Mouse (Mus musculus) heart, embryonic 13.5 days (tissue): ENCODE data around the gene Adamts2. TPM values are rescaled to one million over a fixed set of nuclear protein-coding genes. Genes with fewer than 3 reads are reported as not detected.
A peak's percentile ranks its signal among the peaks of the same experiment; 100 is the strongest.

Experiments used
- ATAC-seq: fragments of 200-750 bp; cut with Nextera tagmentation; 2 replicates; pipeline ENCODE4 v1.8.0; 2017; ENCODE audit warnings: moderate TSS enrichment; ENCODE audit not compliant: insufficient number of reproducible peaks, low FRiP score, low TSS enrichment; ENCODE audit errors: extremely low read depth
- H3K27ac ChIP-seq: fragments of 300-500 bp; sonication (generic); replicated peaks from 2 replicates; pipeline ENCODE4 v1.5.1; 2015; ENCODE audit warnings: moderate library complexity, mild to moderate bottlenecking, inconsistent platforms
- H3K27me3 ChIP-seq: fragments of 300-500 bp; sonication (generic); replicated peaks from 2 replicates; pipeline ENCODE4 v1.6.1; 2015; ENCODE audit warnings: mild to moderate bottlenecking, inconsistent platforms
- H3K36me3 ChIP-seq: fragments of 300-500 bp; sonication (generic); 2 replicates; pipeline ENCODE4 v1.6.1; 2015; ENCODE audit warnings: mild to moderate bottlenecking, inconsistent platforms
- H3K4me1 ChIP-seq: fragments of 300-500 bp; sonication (generic); 2 replicates; pipeline ENCODE4 v1.6.1; 2015; ENCODE audit warnings: inconsistent platforms
- H3K4me2 ChIP-seq: fragments of 300-500 bp; sonication (generic); 2 replicates; pipeline ENCODE4 v1.6.1; 2015; ENCODE audit warnings: inconsistent platforms, mild to moderate bottlenecking, moderate library complexity
- H3K4me3 ChIP-seq: fragments of 300-500 bp; sonication (generic); 2 replicates; pipeline ENCODE4 v1.5.1; 2015; ENCODE audit warnings: moderate library complexity, mild to moderate bottlenecking, inconsistent platforms
- H3K9ac ChIP-seq: fragments of 300-500 bp; sonication (generic); 2 replicates; pipeline ENCODE4 v1.6.1; 2015; ENCODE audit warnings: inconsistent platforms, mild to moderate bottlenecking, moderate library complexity
- H3K9me3 ChIP-seq: fragments of 300-500 bp; sonication (generic); 2 replicates; pipeline ENCODE4 v1.6.1; 2016; ENCODE audit warnings: inconsistent platforms
- WGBS: fragments of 180-500 bp; shearing (Covaris S2); methylation state at CpG from one replicate; pipeline ENCODE4 v1.1.7; 2015; ENCODE audit warnings: mixed read lengths; 5-methylcytosine and 5-hydroxymethylcytosine counted together
- polyA plus RNA-seq: library from polyadenylated mRNA; unstranded; fragments of >200 nt; fragmentation: Nextera tagmentation; extraction: Ambion mirVana; gene quantifications from 2 replicates; pipeline ENCODE4 v1.2.1, GENCODE M21; 2015

Gene Adamts2
- polyA plus RNA-seq, 1 experiment from 2014 or later = 7.0 TPM

- WGBS = 36% methylated on average over 7 of the region's 7 CpGs
- H3K4me2 ChIP-seq = no peak overlapping the region
- H3K9ac ChIP-seq = no peak overlapping the region
- H3K9me3 ChIP-seq = no peaks in the 10 kb centered on the region
- no peaks in the 10 kb centered on the region for H3K27me3 ChIP-seq
- H3K36me3 ChIP-seq = no peaks in the 10 kb centered on the region
- H3K4me3 ChIP-seq = no peak overlapping the region
- ATAC-seq = no peak
- H3K4me1 ChIP-seq = peaks cover 41% of the 10 kb centered on the region
- H3K27ac ChIP-seq = no peak overlapping the region
Observed at GRCm38 (mm10) chr11:50672866-50673265, 71.0 kb downstream of the Adamts2 start.

GRCm38 (mm10) chr11:50673525-50674250, 71.8 kb downstream of the Adamts2 start:
- no peaks in the 10 kb centered on the region for H3K27me3 ChIP-seq
- no peak overlapping the region for H3K4me2 ChIP-seq
- H3K36me3 ChIP-seq = no peaks in the 10 kb centered on the region
- 58% methylated on average over 6 of the region's 7 CpGs for WGBS
- H3K27ac ChIP-seq = peak overlapping the region; percentile 13
- H3K9me3 ChIP-seq = no peaks in the 10 kb centered on the region
- no peak overlapping the region for H3K9ac ChIP-seq
- peaks cover 39% of the 10 kb centered on the region for H3K4me1 ChIP-seq
- ATAC-seq = no peak
- no peak overlapping the region for H3K4me3 ChIP-seq

GRCm38 (mm10) chr11:50674390-50674789, 72.5 kb downstream of the Adamts2 start:
- peak overlapping the region; percentile 13 for H3K27ac ChIP-seq
- H3K27me3 ChIP-seq = no peaks in the 10 kb centered on the region
- H3K9ac ChIP-seq = no peak overlapping the region
- 60% methylated on average over 9 of the region's 9 CpGs for WGBS
- no peaks in the 10 kb centered on the region for H3K36me3 ChIP-seq
- no peaks in the 10 kb centered on the region for H3K9me3 ChIP-seq
- H3K4me3 ChIP-seq = no peak overlapping the region
- no peak for ATAC-seq
- peaks cover 32% of the 10 kb centered on the region for H3K4me1 ChIP-seq
- no peak overlapping the region for H3K4me2 ChIP-seq

GRCm38 (mm10) chr11:50678650-50679049, 76.8 kb downstream of the Adamts2 start:
- H3K4me3 ChIP-seq = no peak overlapping the region
- ATAC-seq = no peak
- WGBS = 88% methylated on average over 10 of the region's 10 CpGs
- no peaks in the 10 kb centered on the region for H3K4me1 ChIP-seq
- H3K9ac ChIP-seq = no peak overlapping the region
- H3K27me3 ChIP-seq = no peaks in the 10 kb centered on the region
- H3K9me3 ChIP-seq = no peaks in the 10 kb centered on the region
- no peak overlapping the region for H3K27ac ChIP-seq
- no peaks in the 10 kb centered on the region for H3K36me3 ChIP-seq
- H3K4me2 ChIP-seq = no peak overlapping the region

DNA sequence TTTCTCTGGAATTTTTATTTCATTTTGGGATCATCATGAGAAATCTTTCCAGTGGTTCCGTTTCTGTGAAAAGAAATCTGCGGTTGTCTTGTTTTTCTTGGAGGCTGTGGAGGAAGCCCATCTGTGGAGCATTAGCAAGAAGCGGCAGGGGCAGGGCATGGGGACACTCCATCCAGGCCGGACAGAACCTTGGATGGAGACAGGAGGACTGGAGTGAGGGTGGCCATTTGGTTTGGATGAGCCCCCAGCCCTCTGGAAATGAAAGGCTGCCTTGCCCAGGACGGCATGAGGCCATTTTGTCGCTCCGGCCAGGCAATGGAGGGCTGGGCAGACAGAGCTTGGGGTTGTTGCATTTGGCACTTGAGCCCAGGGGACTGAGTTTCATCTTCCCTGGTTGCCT, 80.1 kb downstream of the Adamts2 start:
- no peak for ATAC-seq
- Histone ChIP-seq H3K27me3 (no peaks in the 10 kb centered on the region), H3K9ac (no peak overlapping the region), H3K4me2 (no peak overlapping the region), H3K4me3 (no peak overlapping the region), H3K27ac (no peak overlapping the region), H3K36me3 (no peaks in the 10 kb centered on the region), H3K9me3 (no peaks in the 10 kb centered on the region), H3K4me1 (no peaks in the 10 kb centered on the region)
- WGBS = 78% methylated on average over 7 of the region's 7 CpGs

- H3K4me3 ChIP-seq = no peak overlapping the region
- H3K9me3 ChIP-seq = peaks cover 3% of the 10 kb centered on the region; the same call in 1 of the 2 replicates
- no peaks in the 10 kb centered on the region for H3K27me3 ChIP-seq
- H3K9ac ChIP-seq = no peak overlapping the region
- WGBS = 80% methylated on average over 2 of the region's 2 CpGs
- H3K27ac ChIP-seq = no peak overlapping the region
- no peak for ATAC-seq
- no peak overlapping the region for H3K4me2 ChIP-seq
- no peaks in the 10 kb centered on the region for H3K36me3 ChIP-seq
- no peaks in the 10 kb centered on the region for H3K4me1 ChIP-seq
Observed at GRCm38 (mm10) chr11:50683821-50684220, 81.9 kb downstream of the Adamts2 start.

DNA sequence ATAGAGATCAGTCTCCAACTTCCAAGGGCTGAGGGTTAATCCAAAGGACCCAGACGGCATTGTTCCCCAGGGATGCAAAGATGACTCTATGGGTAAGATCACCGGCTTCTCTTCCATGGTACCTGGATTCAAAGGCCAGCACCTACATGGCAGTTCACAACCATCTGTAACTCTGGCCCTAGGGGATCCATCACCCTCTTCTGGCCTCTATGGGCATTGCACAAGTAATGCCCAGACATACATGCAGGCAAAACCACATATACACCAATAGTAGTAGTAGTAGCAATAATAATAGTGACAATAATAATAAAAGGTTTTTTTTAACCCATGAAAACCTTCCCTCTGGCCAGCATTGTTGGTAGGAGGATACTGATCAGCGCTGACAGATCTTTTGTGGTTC, 86.7 kb downstream of the Adamts2 start:
- peaks cover 3% of the 10 kb centered on the region; the same call in 1 of the 2 replicates for H3K9me3 ChIP-seq
- no peaks in the 10 kb centered on the region for H3K27me3 ChIP-seq
- H3K36me3 ChIP-seq = no peaks in the 10 kb centered on the region
- no peak for ATAC-seq
- no peak overlapping the region for H3K9ac ChIP-seq
- 88% methylated on average over 3 of the region's 3 CpGs for WGBS
- no peak overlapping the region for H3K4me3 ChIP-seq
- H3K4me1 ChIP-seq = no peaks in the 10 kb centered on the region
- H3K27ac ChIP-seq = no peak overlapping the region
- no peak overlapping the region for H3K4me2 ChIP-seq

DNA sequence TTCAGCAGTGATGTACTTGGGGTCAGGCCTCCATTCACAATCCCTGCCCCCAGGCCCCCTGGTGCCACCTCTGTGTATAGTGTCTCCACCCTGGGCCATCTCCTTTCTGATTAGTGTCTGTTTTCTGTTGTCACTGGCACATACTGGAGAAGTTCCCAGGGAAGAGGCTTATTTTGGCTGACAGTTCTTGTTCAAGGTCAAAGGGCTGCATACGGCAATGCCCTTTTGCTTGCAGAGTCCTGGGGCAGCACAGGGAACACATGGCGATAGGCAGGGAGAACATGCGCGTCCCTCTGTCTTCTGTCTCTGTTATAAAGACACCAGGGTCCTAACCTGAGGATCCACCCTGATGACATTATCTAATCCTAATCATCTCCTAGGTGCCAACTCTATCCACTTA, 87.8 kb downstream of the Adamts2 start:
- H3K4me2 ChIP-seq = no peak overlapping the region
- no peak overlapping the region for H3K4me3 ChIP-seq
- H3K36me3 ChIP-seq = no peaks in the 10 kb centered on the region
- peaks cover 3% of the 10 kb centered on the region; the same call in 1 of the 2 replicates for H3K9me3 ChIP-seq
- ATAC-seq = no peak
- H3K9ac ChIP-seq = no peak overlapping the region
- no peak overlapping the region for H3K27ac ChIP-seq
- 83% methylated on average over 4 of the region's 4 CpGs for WGBS
- no peaks in the 10 kb centered on the region for H3K4me1 ChIP-seq
- H3K27me3 ChIP-seq = no peaks in the 10 kb centered on the region

- Histone ChIP-seq H3K4me2 (no peak overlapping the region), H3K27me3 (no peaks in the 10 kb centered on the region), H3K27ac (no peak overlapping the region), H3K9me3 (no peaks in the 10 kb centered on the region), H3K4me3 (no peak overlapping the region), H3K9ac (no peak overlapping the region), H3K36me3 (no peaks in the 10 kb centered on the region), H3K4me1 (peaks cover 5% of the 10 kb centered on the region)
- ATAC-seq = no peak
- 81% methylated on average over 12 of the region's 12 CpGs for WGBS
Observed at GRCm38 (mm10) chr11:50699971-50700370, 98.1 kb downstream of the Adamts2 start.

GRCm38 (mm10) chr11:50700496-50700895, 98.6 kb downstream of the Adamts2 start:
- Histone ChIP-seq H3K4me2 (no peak overlapping the region), H3K9ac (no peak overlapping the region), H3K4me3 (no peak overlapping the region), H3K36me3 (no peaks in the 10 kb centered on the region), H3K27ac (no peak overlapping the region), H3K9me3 (no peaks in the 10 kb centered on the region), H3K4me1 (peaks cover 5% of the 10 kb centered on the region), H3K27me3 (no peaks in the 10 kb centered on the region)
- ATAC-seq = no peak
- WGBS = 89% methylated on average over 8 of the region's 8 CpGs

GRCm38 (mm10) chr11:50703397-50703796, 101.5 kb downstream of the Adamts2 start:
- ATAC-seq = no peak
- 61% methylated on average over 7 of the region's 7 CpGs for WGBS

DNA sequence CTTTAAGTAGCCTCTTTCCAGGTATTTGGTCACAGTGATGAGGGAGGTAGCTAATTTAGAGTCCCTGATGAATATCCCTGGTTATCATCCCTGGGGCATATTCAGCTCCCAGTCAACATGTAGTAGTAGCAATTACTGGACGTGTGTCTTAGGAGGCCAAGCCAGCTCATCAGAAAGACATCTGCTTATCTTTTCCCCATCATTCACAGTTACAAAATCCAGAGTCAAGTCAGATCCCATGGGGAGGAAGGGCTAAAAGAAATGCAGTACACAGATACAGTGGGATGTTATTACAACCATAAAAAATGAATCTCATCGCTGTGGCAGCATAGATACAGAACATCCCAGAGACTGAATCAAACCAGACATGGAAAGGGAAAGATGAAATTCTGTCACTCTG, 102.6 kb downstream of the Adamts2 start:
- Histone ChIP-seq H3K4me2 (no peak overlapping the region), H3K4me3 (no peak overlapping the region), H3K27ac (no peak overlapping the region), H3K4me1 (peaks cover 5% of the 10 kb centered on the region), H3K27me3 (peaks cover 12% of the 10 kb centered on the region), H3K9ac (no peak overlapping the region), H3K36me3 (no peaks in the 10 kb centered on the region), H3K9me3 (no peaks in the 10 kb centered on the region)
- no peak for ATAC-seq
- 72% methylated on average over 2 of the region's 2 CpGs for WGBS

More at GRCm38 (mm10) chr11:50703397-50703796, 101.5 kb downstream of the Adamts2 start:
- no peak overlapping the region for H3K27ac ChIP-seq
- H3K36me3 ChIP-seq = no peaks in the 10 kb centered on the region
- H3K27me3 ChIP-seq = peaks cover 5% of the 10 kb centered on the region; the same call in 1 of the 2 replicates
- peaks cover 5% of the 10 kb centered on the region for H3K4me1 ChIP-seq
- no peak overlapping the region for H3K4me2 ChIP-seq
- no peak overlapping the region for H3K4me3 ChIP-seq
- no peaks in the 10 kb centered on the region for H3K9me3 ChIP-seq
- H3K9ac ChIP-seq = no peak overlapping the region
